Mouse (Mus musculus) megakaryocyte, embryonic 14.5 days (primary cell): ENCODE data around the gene Enc1. TPM values are rescaled to one million over a fixed set of nuclear protein-coding genes. Genes with fewer than 3 reads are reported as not detected.
A peak's percentile ranks its signal among the peaks of the same experiment; 100 is the strongest.

Source experiments
- H3K27me3 ChIP-seq: replicated peaks from 2 replicates; pipeline ENCODE3; 2012; ENCODE audit warnings: inconsistent platforms
- H3K36me3 ChIP-seq: replicated peaks from 2 replicates; pipeline ENCODE3; 2012; ENCODE audit warnings: low read length, inconsistent platforms, mixed read lengths
- H3K4me1 ChIP-seq: 2 replicates; pipeline ENCODE4 v1.6.1; 2012; ENCODE audit warnings: inconsistent platforms
- H3K4me3 ChIP-seq: replicated peaks from 2 replicates; pipeline ENCODE3; 2012; ENCODE audit warnings: moderate library complexity, mild to moderate bottlenecking, inconsistent platforms
- H3K9me3 ChIP-seq: 2 replicates; pipeline ENCODE4 v1.6.1; 2012; ENCODE audit warnings: inconsistent platforms
- FLI1 ChIP-seq: IDR thresholded peaks from 2 replicates; pipeline ENCODE4 v1.6.1; 2012; ENCODE audit warnings: low read length, inconsistent platforms, mixed read lengths
- GATA1 ChIP-seq: IDR thresholded peaks from 3 replicates; pipeline ENCODE4 v1.6.1; 2012; ENCODE audit warnings: mixed read lengths, low read length, inconsistent platforms, borderline replicate concordance
- polyA plus RNA-seq: library from polyadenylated mRNA; stranded (reverse); fragments of >175 nt; gene quantifications from 2 replicates; pipeline ENCODE4 v1.2.3, GENCODE M21; 2012; ENCODE audit warnings: low replicate concordance; ENCODE audit not compliant: insufficient read depth

The Enc1 gene
- polyA plus RNA-seq, 1 experiment = 1.2 TPM

DNA sequence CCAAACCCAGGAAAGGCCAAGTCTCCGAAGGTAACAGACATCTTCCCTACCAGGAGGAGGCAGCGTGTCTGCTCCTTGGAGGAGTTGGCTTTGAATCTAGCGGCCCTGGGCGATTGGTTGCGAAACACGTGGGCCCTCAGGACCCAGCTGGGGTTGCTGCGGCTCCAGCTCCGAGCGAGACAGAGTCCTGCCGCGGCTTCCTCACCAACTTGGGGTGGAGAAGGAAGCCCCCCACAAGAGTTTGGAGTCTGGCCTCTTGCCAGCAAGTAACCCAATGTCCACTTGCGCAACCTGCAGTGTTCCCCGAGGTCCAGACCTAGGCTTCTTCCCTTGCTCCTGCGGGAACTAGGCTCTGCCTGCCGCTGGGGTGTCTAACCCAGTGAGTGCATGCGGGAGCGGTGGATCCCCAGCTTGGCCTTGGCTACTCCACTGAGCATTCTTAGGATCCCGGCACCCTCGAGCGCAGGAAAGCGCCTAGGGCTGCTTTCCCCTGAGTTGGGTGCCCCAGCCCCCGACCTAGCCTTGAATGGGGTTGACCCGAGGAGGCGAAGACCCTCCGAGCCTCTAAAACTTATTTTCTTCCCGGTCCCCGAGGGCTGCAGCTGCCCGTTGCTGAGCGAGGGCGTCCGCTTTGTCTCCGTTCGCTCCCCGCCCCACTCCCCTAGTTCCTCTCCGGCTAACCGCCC, 483 bp upstream of the Enc1 start:
- Histone ChIP-seq H3K36me3 (peaks cover 7% of the 10 kb centered on the region), H3K4me3 (peak overlapping the region; percentile 95), H3K9me3 (no peaks in the 10 kb centered on the region), H3K27me3 (peaks cover 71% of the 10 kb centered on the region), H3K4me1 (peaks cover 42% of the 10 kb centered on the region)
- TF ChIP-seq FLI1 = no peak
- TF ChIP-seq GATA1 = no peak

DNA sequence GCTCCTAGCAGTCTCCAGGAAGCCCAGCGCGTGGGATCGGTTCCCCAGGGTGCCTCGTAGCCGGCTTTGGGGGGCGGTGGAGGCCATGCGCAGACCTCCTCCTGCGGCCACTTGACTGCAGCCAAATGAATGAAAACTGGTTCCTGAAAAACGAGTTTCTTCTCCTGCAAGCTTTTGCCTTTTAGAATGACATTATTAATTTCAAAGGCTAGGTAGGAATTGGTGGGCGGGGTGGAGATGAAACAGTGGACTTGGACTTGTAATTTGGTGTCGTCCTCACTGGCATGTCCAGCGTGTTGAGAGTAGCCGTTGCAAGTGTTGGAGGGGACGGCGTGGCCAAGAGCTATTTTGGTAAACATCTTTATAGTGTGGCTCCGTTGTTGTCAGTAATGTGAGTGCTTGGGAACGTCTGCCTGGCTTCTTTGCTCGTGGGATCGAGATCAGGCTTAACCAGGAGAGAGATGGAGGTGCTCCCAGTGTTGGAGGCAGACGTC, 929 bp downstream of the Enc1 start:
- peaks cover 20% of the 10 kb centered on the region for H3K36me3 ChIP-seq
- H3K4me3 ChIP-seq = peak overlapping the region; percentile 95
- H3K4me1 ChIP-seq = peaks cover 45% of the 10 kb centered on the region
- no peaks in the 10 kb centered on the region for H3K9me3 ChIP-seq
- TF ChIP-seq GATA1 (no peak), FLI1 (no peak)
- H3K27me3 ChIP-seq = peaks cover 75% of the 10 kb centered on the region

DNA sequence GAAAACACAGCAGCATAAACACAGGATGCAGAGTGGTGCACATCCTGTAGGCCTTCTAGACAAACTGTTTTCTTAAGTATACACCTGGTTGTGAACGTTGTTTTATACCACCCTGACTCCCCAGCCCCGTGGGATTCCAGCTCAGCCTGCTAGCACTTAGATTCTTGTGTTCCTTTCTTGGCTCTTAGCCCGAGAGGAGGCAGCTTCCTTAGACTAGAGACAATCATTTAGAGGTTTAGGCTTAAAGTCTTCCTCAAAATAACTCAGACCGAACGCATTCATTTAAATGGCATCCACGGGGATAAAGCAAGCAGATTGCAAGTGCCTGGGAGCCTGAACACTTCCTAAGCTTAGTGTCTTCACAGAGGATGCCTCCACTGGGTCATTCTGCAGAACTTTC, 1.8 kb downstream of the Enc1 start:
- H3K27me3 ChIP-seq = peaks cover 70% of the 10 kb centered on the region
- H3K4me3 ChIP-seq = peak overlapping the region; percentile 78

DNA sequence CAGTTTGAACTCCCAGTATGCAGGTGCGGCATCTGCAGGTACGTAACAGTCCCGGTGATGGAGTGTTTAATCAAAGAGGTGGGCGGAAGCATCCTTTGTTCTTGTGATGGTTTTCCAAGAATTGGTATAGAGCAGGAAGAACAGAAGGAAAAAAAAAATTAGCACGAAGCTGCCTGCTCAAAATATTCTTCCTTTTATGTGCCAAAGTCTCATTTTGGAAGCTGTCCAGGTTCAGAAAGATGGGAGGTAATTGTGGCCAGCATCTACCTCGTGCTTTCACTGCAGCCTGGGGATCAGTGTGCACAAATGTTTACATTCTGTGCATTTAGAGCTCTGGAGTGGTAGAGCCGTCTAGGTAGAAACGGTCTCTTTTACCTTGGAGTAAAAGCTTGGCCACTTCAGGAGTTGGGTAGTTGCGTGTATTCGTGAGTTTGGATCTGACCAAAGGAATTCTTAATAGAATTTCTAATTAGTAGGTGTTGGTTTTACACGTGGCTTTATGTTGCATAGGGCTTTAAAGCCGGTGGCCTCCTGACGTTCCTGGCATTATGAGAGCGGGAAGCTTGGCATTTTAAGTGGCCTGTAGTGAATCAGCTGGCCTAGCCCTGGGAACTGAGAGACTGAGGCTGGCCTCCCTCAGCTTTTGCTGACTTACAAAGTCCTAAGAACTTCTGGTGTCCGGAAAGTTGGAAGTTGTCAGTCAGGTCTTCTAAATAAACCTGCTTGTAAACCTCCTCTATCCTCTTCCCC, 3.2 kb downstream of the Enc1 start:
- Histone ChIP-seq H3K36me3 (peaks cover 34% of the 10 kb centered on the region), H3K9me3 (no peaks in the 10 kb centered on the region), H3K27me3 (peaks cover 60% of the 10 kb centered on the region), H3K4me1 (peaks cover 42% of the 10 kb centered on the region), H3K4me3 (no peak overlapping the region)
- TF ChIP-seq GATA1 (no peak), FLI1 (no peak)

More for the DNA sequence above, 1.8 kb downstream of the Enc1 start:
- H3K9me3 ChIP-seq = no peaks in the 10 kb centered on the region
- H3K4me1 ChIP-seq = peaks cover 45% of the 10 kb centered on the region
- H3K36me3 ChIP-seq = peaks cover 23% of the 10 kb centered on the region
- TF ChIP-seq FLI1 (no peak), GATA1 (no peak)

DNA sequence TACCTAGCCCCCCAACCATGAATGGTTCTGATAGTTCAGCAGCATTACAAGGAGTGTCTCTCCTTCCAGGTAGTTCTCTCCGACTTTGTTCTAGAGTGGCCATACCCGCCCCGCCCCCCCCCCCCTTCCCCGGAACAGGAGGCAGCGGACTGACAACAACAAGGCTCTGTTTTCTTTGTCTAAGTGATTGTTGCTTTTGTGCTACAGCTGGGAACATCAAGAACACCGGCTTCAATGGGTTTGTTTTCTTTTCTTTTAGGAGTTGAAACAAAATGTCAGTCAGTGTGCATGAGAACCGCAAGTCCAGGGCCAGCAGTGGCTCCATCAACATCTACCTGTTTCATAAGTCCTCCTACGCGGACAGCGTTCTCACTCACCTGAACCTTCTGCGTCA, 3.8 kb downstream of the Enc1 start:
- Histone ChIP-seq H3K4me3 (no peak overlapping the region), H3K27me3 (peaks cover 54% of the 10 kb centered on the region), H3K4me1 (peaks cover 37% of the 10 kb centered on the region), H3K9me3 (no peaks in the 10 kb centered on the region), H3K36me3 (peaks cover 35% of the 10 kb centered on the region)
- TF ChIP-seq FLI1 (no peak), GATA1 (no peak)

DNA sequence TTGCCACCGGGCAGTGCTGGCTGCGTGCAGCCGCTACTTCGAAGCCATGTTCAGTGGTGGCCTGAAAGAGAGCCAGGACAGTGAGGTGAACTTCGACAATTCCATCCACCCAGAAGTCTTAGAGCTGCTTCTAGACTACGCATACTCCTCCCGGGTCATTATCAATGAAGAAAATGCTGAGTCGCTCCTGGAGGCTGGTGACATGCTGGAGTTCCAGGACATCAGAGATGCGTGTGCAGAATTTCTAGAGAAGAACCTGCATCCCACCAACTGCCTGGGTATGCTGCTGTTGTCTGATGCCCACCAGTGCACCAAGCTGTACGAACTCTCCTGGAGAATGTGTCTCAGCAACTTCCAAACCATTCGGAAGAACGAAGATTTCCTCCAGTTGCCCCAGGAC, 4.3 kb downstream of the Enc1 start:
- TF ChIP-seq GATA1 = no peak
- Histone ChIP-seq H3K4me1 (peaks cover 33% of the 10 kb centered on the region), H3K27me3 (peaks cover 52% of the 10 kb centered on the region), H3K4me3 (no peak overlapping the region), H3K36me3 (peaks cover 35% of the 10 kb centered on the region), H3K9me3 (no peaks in the 10 kb centered on the region)

DNA sequence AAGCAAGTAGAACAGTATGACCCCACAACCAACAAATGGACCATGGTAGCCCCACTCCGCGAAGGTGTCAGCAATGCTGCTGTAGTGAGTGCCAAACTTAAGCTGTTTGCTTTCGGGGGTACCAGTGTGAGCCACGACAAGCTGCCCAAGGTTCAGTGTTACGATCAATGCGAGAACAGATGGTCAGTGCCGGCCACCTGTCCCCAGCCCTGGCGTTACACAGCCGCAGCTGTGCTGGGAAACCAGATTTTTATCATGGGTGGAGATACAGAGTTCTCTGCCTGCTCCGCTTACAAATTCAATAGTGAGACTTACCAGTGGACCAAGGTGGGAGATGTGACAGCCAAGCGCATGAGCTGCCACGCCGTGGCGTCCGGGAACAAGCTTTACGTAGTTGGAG, 5.3 kb downstream of the Enc1 start:
- Histone ChIP-seq H3K27me3 (peaks cover 45% of the 10 kb centered on the region), H3K4me1 (peaks cover 27% of the 10 kb centered on the region), H3K36me3 (peaks cover 41% of the 10 kb centered on the region), H3K4me3 (no peak overlapping the region), H3K9me3 (no peaks in the 10 kb centered on the region)
- no peak for TF ChIP-seq FLI1
- TF ChIP-seq GATA1 = no peak

DNA sequence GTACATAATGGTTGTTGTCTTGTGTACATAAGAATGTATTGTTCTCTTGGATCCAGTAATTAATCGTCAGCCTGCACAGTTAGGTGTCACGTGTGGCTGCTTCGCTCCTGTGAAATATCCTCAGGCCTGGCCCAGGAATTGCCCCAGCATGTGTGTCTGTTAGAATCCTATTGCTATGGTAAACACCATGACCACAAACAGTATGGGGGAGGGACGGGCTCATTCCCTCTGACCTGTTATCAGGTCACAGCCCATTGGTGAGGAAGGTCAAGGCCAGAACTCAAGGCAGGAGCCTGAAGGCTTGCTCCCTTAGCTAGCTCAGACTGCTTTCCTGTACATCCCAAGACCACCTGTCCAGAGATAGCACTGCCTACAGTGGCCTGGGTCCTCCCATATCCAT, 6.8 kb downstream of the Enc1 start:
- peaks cover 12% of the 10 kb centered on the region for H3K4me1 ChIP-seq
- H3K36me3 ChIP-seq = peaks cover 46% of the 10 kb centered on the region
- H3K27me3 ChIP-seq = peaks cover 30% of the 10 kb centered on the region
- H3K4me3 ChIP-seq = no peak overlapping the region
- no peaks in the 10 kb centered on the region for H3K9me3 ChIP-seq
- TF ChIP-seq FLI1 (no peak), GATA1 (no peak)

DNA sequence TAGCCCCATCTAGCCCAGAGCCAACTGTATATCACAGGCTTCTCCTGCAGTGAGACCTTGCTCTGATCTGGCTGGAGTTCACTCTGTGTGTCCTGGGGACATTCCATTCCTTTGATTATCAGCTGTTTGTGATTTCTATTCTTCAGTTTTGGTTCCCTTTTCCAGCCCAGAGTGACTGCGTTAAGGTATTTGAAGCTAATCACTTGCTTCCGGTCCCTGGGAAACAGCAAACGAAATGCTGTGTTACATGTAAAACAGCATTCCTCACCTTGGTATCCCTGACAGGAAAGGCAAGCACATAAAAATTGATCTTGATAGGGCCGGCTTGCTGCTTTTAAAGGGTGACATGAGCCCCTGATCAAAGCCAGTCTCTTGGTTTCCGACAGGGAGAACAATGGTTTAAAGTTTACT, 8.2 kb downstream of the Enc1 start:
- Histone ChIP-seq H3K27me3 (peaks cover 20% of the 10 kb centered on the region), H3K4me3 (no peak overlapping the region), H3K9me3 (no peaks in the 10 kb centered on the region), H3K4me1 (peaks cover 13% of the 10 kb centered on the region; the same call in 1 of the 2 replicates), H3K36me3 (peaks cover 46% of the 10 kb centered on the region)
- TF ChIP-seq FLI1 (no peak), GATA1 (no peak)

DNA sequence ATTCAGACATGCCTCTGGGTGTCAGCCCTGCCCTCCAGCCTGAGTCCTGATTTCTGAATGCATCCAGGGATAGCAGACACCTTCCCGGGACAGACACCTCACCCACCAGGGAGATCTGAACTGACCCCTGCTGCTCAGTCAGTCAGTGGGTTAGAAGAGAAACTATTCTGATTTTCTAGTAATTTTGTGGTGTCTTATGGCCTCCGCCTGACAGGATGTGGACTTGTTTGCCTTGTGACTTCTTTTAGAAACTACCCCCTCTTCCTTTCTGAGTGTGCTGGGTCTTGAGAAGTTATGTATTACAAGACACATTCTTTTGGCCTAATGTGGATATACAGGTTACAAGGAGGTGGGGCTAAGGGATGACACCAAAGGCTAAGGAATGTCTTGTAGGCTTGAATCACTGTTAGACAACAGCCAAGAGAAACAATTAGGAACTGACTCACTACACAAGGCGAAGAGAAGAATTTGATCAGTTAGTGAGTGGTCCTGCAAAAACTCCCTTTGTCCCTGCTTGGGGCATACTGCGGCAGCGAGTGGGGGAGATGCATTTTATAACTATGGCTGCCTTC, 8.7 kb downstream of the Enc1 start:
- peaks cover 18% of the 10 kb centered on the region for H3K27me3 ChIP-seq
- peaks cover 46% of the 10 kb centered on the region for H3K36me3 ChIP-seq
- no peak for TF ChIP-seq GATA1
- TF ChIP-seq FLI1 = no peak
- no peak overlapping the region for H3K4me3 ChIP-seq
- peaks cover 13% of the 10 kb centered on the region; the same call in 1 of the 2 replicates for H3K4me1 ChIP-seq
- no peaks in the 10 kb centered on the region for H3K9me3 ChIP-seq
